Mouse (Mus musculus): Measurements from ENCODE around the gene Kctd19.

The Kctd19 gene

GRCm38 (mm10) chr8:105419800-105420199 is 6.5 kb upstream of the Kctd19 start:
- DNase-seq: no peak

- DNase-seq: no peak
Observed at GRCm38 (mm10) chr8:105418992-105419391, 5.7 kb upstream of the Kctd19 start.

GRCm38 (mm10) chr8:105409947-105410346 is 3.4 kb downstream of the Kctd19 start:
- no peak for DNase-seq

GRCm38 (mm10) chr8:105408331-105408730 is 5.0 kb downstream of the Kctd19 start:
- DNase-seq: no peak

- no peak for DNase-seq
Observed at GRCm38 (mm10) chr8:105406416-105406815, 6.9 kb downstream of the Kctd19 start.

GRCm38 (mm10) chr8:105404496-105404895 is 8.8 kb downstream of the Kctd19 start:
- DNase-seq: no peak

GRCm38 (mm10) chr8:105403467-105403866 is 9.8 kb downstream of the Kctd19 start:
- no peak for DNase-seq

GRCm38 (mm10) chr8:105400016-105400415 is 13.3 kb downstream of the Kctd19 start:
- no peak for DNase-seq

GRCm38 (mm10) chr8:105397747-105398146 is 15.6 kb downstream of the Kctd19 start:
- peak; percentile 79 for DNase-seq

- no peak for DNase-seq
Observed at GRCm38 (mm10) chr8:105393915-105394314, 19.4 kb downstream of the Kctd19 start.

- no peak for DNase-seq
Observed at GRCm38 (mm10) chr8:105393089-105393787, 20.1 kb downstream of the Kctd19 start.

- no peak for DNase-seq
Observed at GRCm38 (mm10) chr8:105389096-105389495, 24.2 kb downstream of the Kctd19 start.

GRCm38 (mm10) chr8:105387151-105387550 is 26.2 kb downstream of the Kctd19 start:
- DNase-seq: peak; percentile 76

- no peak for DNase-seq
Observed at GRCm38 (mm10) chr8:105384070-105384469, 29.2 kb downstream of the Kctd19 start.

- no peak for DNase-seq
Observed at GRCm38 (mm10) chr8:105380308-105380707, 33.0 kb downstream of the Kctd19 start.

GRCm38 (mm10) chr8:105378673-105379072 is 34.6 kb downstream of the Kctd19 start:
- DNase-seq: peak; percentile 88

GRCm38 (mm10) chr8:105374513-105374966 is 38.8 kb downstream of the Kctd19 start:
- no peak for DNase-seq

- DNase-seq: no peak
Observed at GRCm38 (mm10) chr8:105373032-105373431, 40.3 kb downstream of the Kctd19 start, which contains the start of gene Plekhg4. Gene Plekhg4, plus strand, starts transcription at chr8:105373274.

GRCm38 (mm10) chr8:105372473-105372872 is 40.8 kb downstream of the Kctd19 start:
- no peak for DNase-seq

GRCm38 (mm10) chr8:105367107-105367506 is 46.2 kb downstream of the Kctd19 start:
- DNase-seq: no peak

- peak; percentile 79 for DNase-seq
Observed at GRCm38 (mm10) chr8:105361751-105362702, 51.3 kb downstream of the Kctd19 start.

GRCm38 (mm10) chr8:105359646-105360045 is 53.7 kb downstream of the Kctd19 start:
- DNase-seq: no peak

GRCm38 (mm10) chr8:105359208-105359607 is 54.1 kb downstream of the Kctd19 start:
- DNase-seq: no peak

- no peak for DNase-seq
Observed at GRCm38 (mm10) chr8:105356681-105357080, 56.6 kb downstream of the Kctd19 start.

Data from kidney, postnatal 14 days (tissue).